In the genomic region with DNA sequence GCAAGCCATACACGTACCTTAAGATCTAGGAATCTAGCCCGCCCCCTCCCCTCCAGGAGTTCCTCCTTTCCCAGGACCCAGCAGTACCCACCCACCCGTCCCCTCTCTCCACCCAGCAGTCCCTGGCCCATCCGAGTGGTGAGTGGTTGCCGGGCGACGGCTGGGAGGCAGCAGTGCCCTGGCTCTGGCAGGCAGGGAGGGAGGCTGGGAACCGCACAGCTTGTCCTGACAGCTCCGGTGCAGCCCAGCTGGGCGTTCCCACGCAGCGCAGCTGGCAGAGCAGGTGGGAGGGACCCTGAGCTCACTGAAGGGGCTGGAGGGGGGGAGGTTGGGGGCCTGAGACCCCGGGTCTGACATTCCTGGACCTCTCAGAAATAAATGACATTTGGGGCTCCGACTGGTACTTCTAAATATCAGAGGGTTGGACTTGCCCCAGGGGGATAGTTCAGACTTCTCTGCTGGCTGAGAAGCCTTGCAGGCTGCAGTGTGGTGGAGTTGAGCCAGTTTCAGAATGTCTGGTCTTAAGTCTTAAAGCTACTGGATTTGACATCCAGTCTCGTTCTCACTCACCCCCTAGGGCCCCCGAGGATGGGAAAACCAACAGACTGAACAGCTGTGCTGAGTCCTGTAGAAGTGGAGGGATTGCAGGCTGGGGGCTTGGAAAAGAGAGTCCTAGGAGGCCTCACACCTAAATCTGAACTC, we compare ENCODE assay signal across 8 mouse cellular contexts. TPM values are rescaled to one million over a fixed set of nuclear protein-coding genes. Genes with fewer than 3 reads are reported as not detected.
DNase-seq lines count a peak whose midpoint lies in the region; ATAC-seq and TF ChIP-seq lines count a peak whose summit lies in the region.

Kirrel2 (minus strand) TSS at position 62 of the 702 bp plus-strand sequence.
Nphs1 (plus strand) TSS at position 687 of the 702 bp plus-strand sequence.

- TF ChIP-seq CTCF in kidney, adult 2 months (conservative IDR thresholded peaks at IDR 0.05; ENCODE audit: insufficient read depth, insufficient read length, low read depth, low read length), result no peak

- TF ChIP-seq POLR2A in kidney, adult 2 months (IDR thresholded peaks at IDR 0.05; ENCODE audit: low read depth, low read length), result no peak

- no peak within 1 kb of the TSS for H3K9ac ChIP-seq in kidney, embryonic 15.5 days
- peak within 1 kb of the TSS; percentile 54 for H3K9ac ChIP-seq in hindbrain, embryonic 16.5 days (ENCODE audit: low read depth, low read length)
- H3K9ac ChIP-seq in midbrain, embryonic 13.5 days (replicated peaks), result peak within 1 kb of the TSS; percentile 50

- intact Hi-C loops in gastrocnemius, postnatal 36 days (cut with DNase I), result no loop called here

- H3K27me3 ChIP-seq in kidney, embryonic 15.5 days, result peaks cover 100% of the 10 kb centered on the region
- H3K27me3 ChIP-seq in kidney, adult 2 months (replicated peaks; ENCODE audit: control insufficient read depth, insufficient read depth, low read length), result peaks cover 2% of the 10 kb centered on the region; the same call in 1 of the 2 replicates
- peaks cover 100% of the 10 kb centered on the region for H3K27me3 ChIP-seq in embryonic facial prominence, embryonic 10.5 days (replicated peaks; ENCODE audit: low read depth, poor library complexity, severe bottlenecking)
- H3K27me3 ChIP-seq in hindbrain, embryonic 16.5 days (replicated peaks; ENCODE audit: control insufficient read depth, insufficient read depth, low read length), result peaks cover 49% of the 10 kb centered on the region
- H3K27me3 ChIP-seq in midbrain, embryonic 13.5 days, result peaks cover 98% of the 10 kb centered on the region

- ATAC-seq in kidney, embryonic 15.5 days (replicated peaks; ENCODE audit: low FRiP score), result peak; percentile 64; the same call in 1 of the 2 replicates
- ATAC-seq in hindbrain, embryonic 16.5 days, result peak; percentile 88
- peak; percentile 93 for ATAC-seq in midbrain, embryonic 13.5 days

- no peak for DNase-seq in kidney, adult 2 months
- DNase-seq in embryonic facial prominence, embryonic 10.5 days (ENCODE audit: low spot score), result peak; percentile 53
- DNase-seq in thymus, adult 18-20 months, result no peak
- no peak for DNase-seq in gastrocnemius, postnatal 36 days
- no peak for DNase-seq in urinary bladder, postnatal 14 days (ENCODE audit: low spot score)

- H3K4me2 ChIP-seq in kidney, embryonic 15.5 days, result peak within 1 kb of the TSS; percentile 46
- peak within 1 kb of the TSS; percentile 68 for H3K4me2 ChIP-seq in hindbrain, embryonic 16.5 days (ENCODE audit: low read length)
- peak within 1 kb of the TSS; percentile 58 for H3K4me2 ChIP-seq in midbrain, embryonic 13.5 days (replicated peaks)

- 2% methylated on average over 16 of the region's 16 CpGs for WGBS in kidney, embryonic 15.5 days
- WGBS in kidney, adult 2 months, result 3% methylated on average over 16 of the region's 16 CpGs
- WGBS in embryonic facial prominence, embryonic 10.5 days, result 2% methylated on average over 16 of the region's 16 CpGs
- WGBS in hindbrain, embryonic 16.5 days, result 0% methylated on average over 16 of the region's 16 CpGs
- WGBS in midbrain, embryonic 13.5 days, result under 1% methylated on average over 16 of the region's 16 CpGs

- no peaks in the 10 kb centered on the region for H3K9me3 ChIP-seq in kidney, embryonic 15.5 days (replicated peaks)
- H3K9me3 ChIP-seq in embryonic facial prominence, embryonic 10.5 days, result no peaks in the 10 kb centered on the region
- H3K9me3 ChIP-seq in hindbrain, embryonic 16.5 days (ENCODE audit: control insufficient read depth, low read length), result no peaks in the 10 kb centered on the region
- H3K9me3 ChIP-seq in midbrain, embryonic 13.5 days, result no peaks in the 10 kb centered on the region

- no peaks in the 10 kb centered on the region for H3K36me3 ChIP-seq in kidney, embryonic 15.5 days
- no peaks in the 10 kb centered on the region for H3K36me3 ChIP-seq in kidney, adult 2 months (ENCODE audit: control insufficient read depth, insufficient read depth, low read length)
- no peaks in the 10 kb centered on the region for H3K36me3 ChIP-seq in embryonic facial prominence, embryonic 10.5 days (replicated peaks)
- H3K36me3 ChIP-seq in hindbrain, embryonic 16.5 days (ENCODE audit: control insufficient read depth, insufficient read depth, low read length), result no peaks in the 10 kb centered on the region
- H3K36me3 ChIP-seq in midbrain, embryonic 13.5 days, result no peaks in the 10 kb centered on the region

- peaks cover 28% of the 10 kb centered on the region for H3K4me1 ChIP-seq in kidney, embryonic 15.5 days
- H3K4me1 ChIP-seq in kidney, adult 2 months (ENCODE audit: control insufficient read depth, insufficient read depth, low read length), result no peaks in the 10 kb centered on the region
- H3K4me1 ChIP-seq in embryonic facial prominence, embryonic 10.5 days, result peaks cover 26% of the 10 kb centered on the region
- peaks cover 26% of the 10 kb centered on the region for H3K4me1 ChIP-seq in hindbrain, embryonic 16.5 days (ENCODE audit: control insufficient read depth, insufficient read depth, low read depth, low read length)
- H3K4me1 ChIP-seq in midbrain, embryonic 13.5 days (replicated peaks), result peaks cover 35% of the 10 kb centered on the region

- H3K27ac ChIP-seq in kidney, embryonic 15.5 days, result no peak within 1 kb of the TSS
- no peak within 1 kb of the TSS for H3K27ac ChIP-seq in kidney, adult 2 months (ENCODE audit: insufficient read depth, low read depth, low read length)
- H3K27ac ChIP-seq in embryonic facial prominence, embryonic 10.5 days (replicated peaks), result no peak within 1 kb of the TSS
- H3K27ac ChIP-seq in hindbrain, embryonic 16.5 days (ENCODE audit: low read depth, low read length), result no peak within 1 kb of the TSS; the same call in 1 of the 2 replicates
- no peak within 1 kb of the TSS for H3K27ac ChIP-seq in midbrain, embryonic 13.5 days

- H3K4me3 ChIP-seq in kidney, embryonic 15.5 days (replicated peaks), result peak within 1 kb of the TSS; percentile 20
- no peak within 1 kb of the TSS for H3K4me3 ChIP-seq in kidney, adult 2 months (ENCODE audit: insufficient read depth, low read depth, low read length)
- peak within 1 kb of the TSS; percentile 38 for H3K4me3 ChIP-seq in embryonic facial prominence, embryonic 10.5 days
- H3K4me3 ChIP-seq in hindbrain, embryonic 16.5 days (ENCODE audit: low read length), result peak within 1 kb of the TSS; percentile 36
- peak within 1 kb of the TSS; percentile 36 for H3K4me3 ChIP-seq in midbrain, embryonic 13.5 days (replicated peaks)

RNA-seq across cellular contexts. Expression of gene Kirrel2, which starts in this region (rescaled TPM):
- 0.54 and 0.77 TPM in 2 replicates for polyA plus RNA-seq in kidney, embryonic 15.5 days (2015; fragmentation: Nextera tagmentation; extraction: Ambion mirVana)
- polyA plus RNA-seq in kidney, adult 2 months (2012; rRNA removed), result 0.30 and 0.33 TPM in 2 replicates
- 1.3 and 2.2 TPM in 2 replicates for polyA plus RNA-seq in embryonic facial prominence, embryonic 10.5 days (2016; fragmentation: Nextera tagmentation; extraction: Ambion mirVana)
- 3.0 and 4.2 TPM in 2 replicates for polyA plus RNA-seq in hindbrain, embryonic 16.5 days (2015; fragmentation: Nextera tagmentation; extraction: Ambion mirVana)
- polyA plus RNA-seq in midbrain, embryonic 13.5 days (2015; fragmentation: Nextera tagmentation; extraction: Ambion mirVana), result 3.1 and 3.6 TPM in 2 replicates
- total RNA-seq in gastrocnemius, postnatal 36 days (2021), result not detected

RNA-seq across cellular contexts. Expression of gene Nphs1, which starts in this region (rescaled TPM):
- 3.6 and 4.8 TPM in 2 replicates for polyA plus RNA-seq in kidney, embryonic 15.5 days (2015; fragmentation: Nextera tagmentation; extraction: Ambion mirVana)
- polyA plus RNA-seq in kidney, adult 2 months (2012; rRNA removed), result 39.9 and 41.1 TPM in 2 replicates
- polyA plus RNA-seq in embryonic facial prominence, embryonic 10.5 days (2016; fragmentation: Nextera tagmentation; extraction: Ambion mirVana), result 0.15 and 0.63 TPM in 2 replicates
- 0.98 and 1.7 TPM in 2 replicates for polyA plus RNA-seq in hindbrain, embryonic 16.5 days (2015; fragmentation: Nextera tagmentation; extraction: Ambion mirVana)
- polyA plus RNA-seq in midbrain, embryonic 13.5 days (2015; fragmentation: Nextera tagmentation; extraction: Ambion mirVana), result 0.78 and 0.94 TPM in 2 replicates
- total RNA-seq in gastrocnemius, postnatal 36 days (2021), result not detected
